Mouse (Mus musculus) midbrain, embryonic 11.5 days (tissue): ENCODE measurements around the gene Kdm7a. TPM values are rescaled to one million over a fixed set of nuclear protein-coding genes. Genes with fewer than 3 reads are reported as not detected.

Experiments
- ATAC-seq: fragments of 200-750 bp; cut with Nextera tagmentation; 2 replicates; pipeline ENCODE4 v1.8.0; 2017; ENCODE audit warnings: moderate TSS enrichment, moderate library complexity; ENCODE audit not compliant: low FRiP score
- DNase-seq: peaks from one replicate; pipeline ENCODE4 v3.0.0; 2015; ENCODE audit warnings: low spot score; ENCODE audit errors: missing footprints
- H3K27ac ChIP-seq: fragments of 300-500 bp; sonication (generic); 2 replicates; pipeline ENCODE4 v1.5.1; 2014; ENCODE audit warnings: low read depth, low read length
- H3K27me3 ChIP-seq: fragments of 300-500 bp; sonication (generic); 2 replicates; pipeline ENCODE4 v1.6.1; 2014; ENCODE audit warnings: mild to moderate bottlenecking, low read length, moderate library complexity, mixed read lengths; ENCODE audit not compliant: control insufficient read depth, insufficient read depth
- H3K36me3 ChIP-seq: fragments of 300-500 bp; sonication (generic); 2 replicates; pipeline ENCODE4 v1.6.1; 2014; ENCODE audit warnings: mild to moderate bottlenecking, low read length, moderate library complexity, mixed read lengths; ENCODE audit not compliant: control insufficient read depth, insufficient read depth
- H3K4me1 ChIP-seq: fragments of 300-500 bp; sonication (generic); 2 replicates; pipeline ENCODE4 v1.6.1; 2014; ENCODE audit warnings: low read length; ENCODE audit not compliant: control insufficient read depth, insufficient read depth
- H3K4me2 ChIP-seq: fragments of 300-500 bp; sonication (generic); 2 replicates; pipeline ENCODE4 v1.6.1; 2014; ENCODE audit warnings: mild to moderate bottlenecking, moderate library complexity
- H3K4me3 ChIP-seq: fragments of 300-500 bp; sonication (generic); 2 replicates; pipeline ENCODE4 v1.5.1; 2014; ENCODE audit warnings: low read depth, low read length
- H3K9ac ChIP-seq: fragments of 300-500 bp; sonication (generic); 2 replicates; pipeline ENCODE4 v1.6.1; 2014; ENCODE audit warnings: low read length
- H3K9me3 ChIP-seq: fragments of 300-500 bp; sonication (generic); 2 replicates; pipeline ENCODE4 v1.6.1; 2016; ENCODE audit warnings: low read length; ENCODE audit not compliant: control insufficient read depth
- WGBS: fragments of 180-500 bp; shearing (Covaris S2); extraction: QIAGEN DNeasy Blood & Tissue Kit; methylation state at CpG from one replicate; pipeline ENCODE4 v1.1.7; 2014; 5-methylcytosine and 5-hydroxymethylcytosine counted together
- polyA plus RNA-seq: library from polyadenylated mRNA; unstranded; fragments of >200 nt; fragmentation: Nextera tagmentation; extraction: Ambion mirVana; gene quantifications from 2 replicates; pipeline ENCODE4 v1.2.1, GENCODE M21; 2014

The Kdm7a gene
- polyA plus RNA-seq, 1 experiment from 2014 or later: 15.8 TPM

DNA sequence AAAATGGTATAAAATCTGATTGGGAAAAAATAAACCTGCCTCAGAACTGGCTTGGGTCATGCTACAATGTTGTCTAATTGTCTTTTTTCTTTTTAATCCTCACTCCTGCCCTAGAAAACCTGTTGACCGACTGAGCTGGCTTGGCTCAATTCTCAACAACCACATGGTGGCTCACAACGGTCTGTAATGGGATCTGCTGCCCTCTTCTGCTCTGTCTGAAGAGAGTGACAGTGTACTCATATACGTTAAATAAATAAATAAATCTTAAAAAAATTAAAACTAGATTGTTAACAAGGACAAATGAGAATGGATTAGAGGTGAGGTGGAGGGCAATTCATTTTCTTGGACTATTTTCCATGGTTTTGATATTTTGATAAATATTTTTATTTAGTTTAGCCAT lies 85.9 kb downstream of the Kdm7a start:
- Histone ChIP-seq H3K9ac (no peak overlapping the region), H3K4me2 (no peak overlapping the region), H3K27ac (no peak overlapping the region), H3K27me3 (peaks cover 30% of the 10 kb centered on the region), H3K4me1 (no peaks in the 10 kb centered on the region), H3K36me3 (no peaks in the 10 kb centered on the region), H3K4me3 (no peak overlapping the region), H3K9me3 (0 out of 2 replicates have a peak, but pooled peaks cover 3% of the 10 kb centered on the region)
- 66% methylated on average over 3 of the region's 3 CpGs for WGBS
- ATAC-seq (no peak), DNase-seq (no peak)

DNA sequence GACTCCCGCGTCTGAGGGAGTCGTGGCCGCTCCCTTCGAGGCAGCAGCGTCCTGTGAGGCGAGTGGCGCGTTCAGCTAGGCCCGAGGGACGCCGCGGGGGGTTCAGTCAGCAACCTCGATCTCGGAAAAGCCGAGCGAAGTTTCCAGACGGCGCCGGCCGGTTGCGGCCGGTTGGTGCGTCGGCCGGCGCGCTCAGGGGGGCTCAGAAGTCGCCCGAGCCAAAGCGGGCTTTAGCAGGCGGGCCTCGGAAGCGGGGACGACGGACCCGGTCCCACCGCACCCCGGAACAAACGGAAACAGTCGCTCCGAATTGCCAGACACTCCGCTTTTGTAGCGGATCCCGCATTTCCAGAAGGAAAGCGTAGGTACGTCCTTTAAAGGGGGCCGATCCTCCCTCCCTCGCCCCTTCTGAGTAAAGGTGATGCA lies 88.1 kb downstream of the Kdm7a start:
- DNase-seq: peak; percentile 94
- WGBS: 10% methylated on average over 49 of the region's 49 CpGs
- H3K27ac ChIP-seq: no peak overlapping the region
- no peaks in the 10 kb centered on the region for H3K36me3 ChIP-seq
- peak overlapping the region; percentile 58 for H3K9ac ChIP-seq
- peaks cover 30% of the 10 kb centered on the region for H3K27me3 ChIP-seq
- ATAC-seq: peak; percentile 16; the same call in 1 of the 2 replicates
- H3K4me1 ChIP-seq: no peaks in the 10 kb centered on the region
- peak overlapping the region; percentile 57 for H3K4me3 ChIP-seq
- peak overlapping the region; percentile 52 for H3K4me2 ChIP-seq
- 0 out of 2 replicates have a peak, but pooled peaks cover 3% of the 10 kb centered on the region for H3K9me3 ChIP-seq

DNA sequence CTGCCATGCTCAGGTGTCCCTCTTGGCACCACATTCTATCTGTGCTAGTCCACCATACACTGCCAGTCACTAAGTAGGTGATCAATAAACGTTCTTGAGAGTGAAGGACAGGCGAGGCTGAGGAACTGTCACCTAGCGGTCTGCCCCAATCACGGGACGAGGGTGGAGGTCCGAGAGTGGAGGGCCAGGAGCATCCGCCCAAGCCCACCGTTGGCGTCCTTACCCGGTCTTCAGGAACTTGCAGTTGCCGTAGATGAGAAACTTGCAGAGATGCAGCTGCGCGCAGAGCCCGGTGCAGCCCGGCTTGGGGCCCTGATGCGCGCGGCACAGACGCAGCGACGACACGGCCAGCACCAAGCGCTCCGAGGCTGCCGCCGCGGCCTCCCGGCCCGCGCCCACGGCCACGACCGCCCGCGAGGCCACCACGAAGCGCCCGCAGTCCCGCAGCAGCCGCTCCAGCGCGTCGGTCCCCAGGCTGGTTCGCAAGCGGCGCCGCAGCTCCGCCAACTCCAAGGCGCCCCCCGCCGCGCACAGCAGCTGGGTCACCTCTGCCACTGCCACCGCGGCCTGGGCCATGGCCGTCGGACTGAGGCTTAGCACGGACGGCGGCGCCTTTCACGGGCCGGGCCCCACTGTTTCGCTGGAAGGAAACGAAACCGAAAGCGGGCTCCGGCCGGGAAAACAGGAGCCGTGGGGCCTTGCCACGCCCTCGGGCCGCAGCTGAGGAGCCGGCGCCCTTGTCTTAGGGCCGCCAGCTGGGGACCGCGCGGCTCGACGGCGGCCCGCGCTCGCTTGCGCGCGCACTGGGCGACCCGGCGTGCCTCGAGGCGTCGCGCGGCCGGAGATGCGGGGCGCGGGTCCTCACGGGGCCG lies 88.8 kb downstream of the Kdm7a start, which contains the start of gene Parp12:
Gene Parp12 (minus strand): TSS at position 766 of the 872 bp plus-strand sequence.
- Histone ChIP-seq H3K4me1 (no peaks in the 10 kb centered on the region), H3K27me3 (peaks cover 30% of the 10 kb centered on the region), H3K4me2 (peak within 1 kb of the TSS; percentile 52), H3K27ac (no peak within 1 kb of the TSS), H3K36me3 (no peaks in the 10 kb centered on the region), H3K9me3 (0 out of 2 replicates have a peak, but pooled peaks cover 3% of the 10 kb centered on the region), H3K4me3 (peak within 1 kb of the TSS; percentile 57), H3K9ac (peak within 1 kb of the TSS; percentile 58)
- peak; percentile 96 for DNase-seq
- ATAC-seq: peak; percentile 81
- WGBS: 3% methylated on average over 98 of the region's 101 CpGs

DNA sequence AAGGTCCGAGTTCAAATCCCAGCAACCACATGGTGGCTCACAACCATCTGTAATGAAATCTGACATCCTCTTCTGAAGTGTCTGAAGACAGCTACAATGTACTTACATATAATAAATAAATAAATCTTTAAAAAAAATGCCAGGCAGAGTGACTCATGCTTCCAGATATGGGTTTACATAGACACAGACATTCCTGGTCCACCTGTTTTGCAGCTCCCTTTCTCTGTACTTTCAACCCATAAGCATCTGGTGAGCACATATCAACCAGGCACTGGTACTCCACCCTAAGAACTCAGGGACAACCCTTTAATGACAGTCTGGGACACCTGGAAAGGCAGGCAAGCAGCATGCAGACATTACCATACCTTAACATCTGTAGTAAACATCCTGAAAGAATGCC lies 91.2 kb downstream of the Kdm7a start:
- H3K9ac ChIP-seq: no peak overlapping the region
- no peaks in the 10 kb centered on the region for H3K4me1 ChIP-seq
- no peak overlapping the region for H3K27ac ChIP-seq
- peaks cover 30% of the 10 kb centered on the region for H3K27me3 ChIP-seq
- 0 out of 2 replicates have a peak, but pooled peaks cover 3% of the 10 kb centered on the region for H3K9me3 ChIP-seq
- H3K4me2 ChIP-seq: no peak overlapping the region
- DNase-seq: no peak
- H3K4me3 ChIP-seq: no peak overlapping the region
- H3K36me3 ChIP-seq: no peaks in the 10 kb centered on the region
- 93% methylated on average over 1 of the region's 1 CpGs for WGBS
- no peak for ATAC-seq

DNA sequence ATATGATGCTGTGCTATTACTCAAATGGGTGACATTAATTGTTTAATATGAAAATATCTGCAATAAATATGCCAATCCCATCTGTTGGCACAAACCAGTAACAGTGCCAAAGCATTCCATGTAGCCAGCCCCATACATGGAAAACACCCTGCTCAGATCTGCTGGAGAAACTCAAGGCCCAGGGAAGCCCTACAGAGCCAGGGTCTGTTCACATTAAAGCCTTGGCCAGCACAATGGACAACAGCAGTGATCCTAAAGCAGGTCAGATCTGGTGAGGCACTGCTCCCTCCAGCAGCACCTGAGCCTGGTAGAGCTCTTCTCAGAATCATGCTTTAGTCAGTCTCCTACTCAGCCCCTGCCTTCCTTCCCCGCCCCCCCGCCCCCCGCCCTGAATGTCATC lies 93.4 kb downstream of the Kdm7a start:
- Histone ChIP-seq H3K4me3 (no peak overlapping the region), H3K9ac (no peak overlapping the region), H3K9me3 (no peaks in the 10 kb centered on the region), H3K36me3 (no peaks in the 10 kb centered on the region), H3K4me2 (no peak overlapping the region), H3K27me3 (peaks cover 19% of the 10 kb centered on the region), H3K27ac (no peak overlapping the region), H3K4me1 (no peaks in the 10 kb centered on the region)
- ATAC-seq (no peak), DNase-seq (no peak)
- 92% methylated on average over 3 of the region's 3 CpGs for WGBS

DNA sequence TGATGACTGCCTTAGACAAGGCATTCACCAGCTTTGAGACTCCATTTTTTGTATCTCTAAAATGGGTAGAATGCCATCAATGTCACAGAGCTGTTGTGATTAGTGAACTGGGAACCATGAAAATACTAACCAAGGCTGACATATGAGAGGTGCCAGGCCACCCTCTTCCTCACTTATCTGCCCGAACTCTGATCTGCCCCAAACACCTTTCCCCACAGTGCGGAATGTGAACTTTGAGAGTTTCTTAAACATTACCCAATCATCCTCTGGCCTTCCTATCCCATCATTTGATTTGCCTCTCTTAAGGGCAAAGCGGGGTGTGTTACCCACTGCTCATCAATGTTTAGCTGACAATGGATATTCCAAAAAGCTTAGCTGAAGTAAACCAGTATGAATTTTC lies 93.9 kb downstream of the Kdm7a start:
- 93% methylated on average over 3 of the region's 3 CpGs for WGBS
- no peak for DNase-seq

DNA sequence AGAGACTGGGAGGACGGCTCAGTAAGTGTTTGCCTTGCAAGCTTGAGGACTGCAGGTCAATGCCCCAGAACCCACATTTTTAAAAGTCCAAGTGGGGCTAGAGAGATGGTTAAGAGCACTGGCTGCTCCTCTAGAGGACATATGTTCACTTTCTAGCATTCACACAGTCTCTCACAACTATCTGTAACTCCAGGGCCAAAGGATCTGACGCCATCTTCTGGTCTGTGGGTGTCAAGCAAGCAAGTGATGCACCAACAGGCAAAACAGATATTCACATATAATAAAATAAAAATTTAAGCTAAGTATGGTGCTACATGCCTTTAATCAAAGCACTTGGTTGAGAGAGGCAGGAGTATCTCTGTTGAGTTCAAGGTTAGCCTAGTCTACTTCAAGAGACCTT lies 99.8 kb downstream of the Kdm7a start:
- Histone ChIP-seq H3K27ac (no peak overlapping the region), H3K4me3 (no peak overlapping the region), H3K4me1 (no peaks in the 10 kb centered on the region), H3K36me3 (no peaks in the 10 kb centered on the region), H3K4me2 (no peak overlapping the region), H3K9me3 (no peaks in the 10 kb centered on the region), H3K9ac (no peak overlapping the region), H3K27me3 (no peaks in the 10 kb centered on the region)
- ATAC-seq (no peak), DNase-seq (no peak)
- 57% methylated on average over 2 of the region's 2 CpGs for WGBS

More for the DNA sequence above, 93.9 kb downstream of the Kdm7a start:
- no peak overlapping the region for H3K4me3 ChIP-seq
- no peak overlapping the region for H3K27ac ChIP-seq
- H3K9ac ChIP-seq: no peak overlapping the region
- no peaks in the 10 kb centered on the region for H3K36me3 ChIP-seq
- H3K27me3 ChIP-seq: peaks cover 15% of the 10 kb centered on the region
- ATAC-seq: no peak
- no peaks in the 10 kb centered on the region for H3K9me3 ChIP-seq
- H3K4me2 ChIP-seq: no peak overlapping the region
- no peaks in the 10 kb centered on the region for H3K4me1 ChIP-seq

DNA sequence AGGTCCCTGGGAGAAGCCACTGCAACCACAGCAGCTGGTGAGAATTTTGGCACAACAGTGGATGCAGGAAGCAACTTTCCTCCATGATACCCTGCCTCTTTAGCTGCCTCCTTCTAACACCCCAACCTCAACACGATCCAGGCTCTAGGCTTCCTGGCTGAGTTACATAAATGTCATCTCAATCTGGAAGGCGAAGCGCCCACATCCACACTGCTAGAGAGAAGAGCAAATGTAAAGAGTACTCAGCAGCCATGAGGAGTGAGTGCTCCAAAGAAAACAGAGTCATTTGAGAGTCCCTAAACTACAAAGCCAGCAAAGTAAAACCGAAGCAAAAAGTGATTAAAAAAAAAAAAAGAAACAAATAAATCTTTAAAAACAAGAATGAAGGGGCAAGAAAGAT lies 102.0 kb downstream of the Kdm7a start:
- no peak overlapping the region for H3K4me3 ChIP-seq
- no peaks in the 10 kb centered on the region for H3K9me3 ChIP-seq
- no peaks in the 10 kb centered on the region for H3K4me1 ChIP-seq
- no peak overlapping the region for H3K4me2 ChIP-seq
- 92% methylated on average over 4 of the region's 4 CpGs for WGBS
- ATAC-seq (no peak), DNase-seq (no peak)
- H3K9ac ChIP-seq: no peak overlapping the region
- H3K27me3 ChIP-seq: no peaks in the 10 kb centered on the region
- H3K27ac ChIP-seq: no peak overlapping the region
- H3K36me3 ChIP-seq: no peaks in the 10 kb centered on the region
